Mouse (Mus musculus) CD4-positive, CD25-positive, alpha-beta regulatory T cell, adult 4 months (primary cell): Measurements from ENCODE around the gene Gm9376. TPM values are rescaled to one million over a fixed set of nuclear protein-coding genes. Genes with fewer than 3 reads are reported as not detected.

ENCODE experiments used
- ATAC-seq: one replicate; pipeline ENCODE4 v1.8.0; 2017
- polyA plus RNA-seq, 2 experiments: library from polyadenylated mRNA; unstranded; fragments of 100-300 nt; shearing (Covaris generic); gene quantifications; one replicate each; pipeline ENCODE4 v1.2.1; 2017

The Gm9376 gene
- polyA plus RNA-seq, result not detected

DNA sequence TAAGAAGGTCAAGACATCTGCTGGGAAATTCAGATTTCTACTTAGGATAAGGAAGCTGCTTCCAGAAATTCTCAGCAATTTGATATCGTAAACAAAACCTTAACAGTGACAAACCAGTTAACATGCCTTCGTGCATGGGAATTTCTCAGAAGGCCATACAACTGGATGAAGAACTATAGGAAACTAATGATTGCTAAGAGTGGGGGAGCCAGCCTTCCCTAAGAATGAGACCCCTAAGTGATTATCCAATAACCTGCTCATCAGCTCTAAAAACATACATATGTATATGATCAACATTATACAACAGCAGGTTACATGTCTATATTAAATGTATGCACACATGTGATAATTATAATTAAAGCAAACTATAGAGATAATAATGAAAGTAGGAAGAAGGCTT lies at the start of gene Gm9376:
Gm9376 (plus strand) TSS at position 301 of the 400 bp plus-strand sequence.
- no peak for ATAC-seq

DNA sequence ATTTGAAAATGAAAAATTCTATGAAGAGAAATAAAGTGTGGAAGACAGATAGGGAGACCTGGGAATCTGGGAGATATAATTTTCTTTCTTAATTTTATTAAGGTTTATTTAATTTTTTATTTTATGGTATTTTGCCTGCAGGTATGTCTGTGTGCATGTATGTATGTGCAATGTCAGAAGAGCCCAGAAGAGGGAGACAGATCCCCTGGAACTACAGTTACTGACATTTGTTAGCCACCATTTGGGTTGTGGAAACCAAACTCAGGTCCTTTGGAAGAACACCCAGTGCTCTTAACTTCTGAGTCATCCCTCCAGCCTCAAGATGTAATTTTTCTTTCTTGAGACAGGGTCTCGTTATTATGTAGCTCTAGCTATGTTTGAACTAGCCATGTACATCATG lies 45.9 kb upstream of the Gm9376 start:
- ATAC-seq, result no peak

DNA sequence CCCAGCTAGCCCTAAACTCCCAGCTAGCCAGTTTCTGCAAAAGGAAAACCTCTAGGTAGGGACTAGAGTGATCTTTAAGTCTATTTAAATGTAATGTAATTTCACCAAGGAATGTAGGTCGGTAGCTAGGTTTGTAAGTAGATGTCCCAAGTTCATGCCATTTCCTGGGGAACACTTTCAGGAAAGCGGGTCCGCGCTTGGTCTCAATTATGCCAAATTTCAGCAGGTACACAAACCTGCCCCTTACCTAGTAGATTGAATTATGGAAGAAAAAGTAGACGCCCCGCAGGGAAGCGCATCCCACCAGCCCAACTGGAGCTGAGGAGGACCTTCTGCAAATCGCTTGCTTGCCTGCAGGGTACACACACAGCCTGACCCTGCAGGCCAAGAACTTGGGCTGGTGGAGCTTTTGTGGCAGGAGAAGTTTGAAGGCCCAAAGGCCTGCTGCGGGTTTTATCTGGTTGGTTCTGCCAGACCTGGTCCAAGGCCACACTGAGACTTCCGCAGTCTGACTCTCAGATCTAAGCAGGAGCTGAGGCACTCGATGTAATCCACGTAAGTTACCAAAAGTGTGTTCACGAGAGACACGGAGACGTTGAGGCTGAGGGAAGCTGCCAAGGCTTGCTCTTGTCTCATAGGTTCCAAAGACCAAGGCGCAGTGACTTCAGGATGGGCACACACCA lies 41.6 kb upstream of the Gm9376 start:
- no peak for ATAC-seq

DNA sequence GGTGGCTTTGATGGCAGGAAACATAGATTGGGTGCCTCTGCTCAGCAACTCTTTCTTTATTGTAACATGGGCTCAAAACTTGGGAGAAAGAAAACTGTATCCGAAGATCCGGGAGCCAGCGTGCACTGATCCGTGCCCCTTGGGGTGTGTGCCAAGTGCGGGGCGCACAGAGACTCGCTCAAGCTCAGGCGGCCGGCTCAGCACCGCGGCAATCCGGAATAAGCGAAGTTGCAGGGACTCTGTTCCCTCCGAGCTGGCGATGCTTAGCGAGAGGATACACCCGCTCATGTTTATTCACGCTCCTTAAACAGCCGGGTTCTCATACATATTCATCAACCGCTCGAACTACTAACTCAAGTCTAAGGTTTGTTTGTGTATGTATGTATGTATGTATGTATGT lies 40.8 kb upstream of the Gm9376 start:
- no peak for ATAC-seq

DNA sequence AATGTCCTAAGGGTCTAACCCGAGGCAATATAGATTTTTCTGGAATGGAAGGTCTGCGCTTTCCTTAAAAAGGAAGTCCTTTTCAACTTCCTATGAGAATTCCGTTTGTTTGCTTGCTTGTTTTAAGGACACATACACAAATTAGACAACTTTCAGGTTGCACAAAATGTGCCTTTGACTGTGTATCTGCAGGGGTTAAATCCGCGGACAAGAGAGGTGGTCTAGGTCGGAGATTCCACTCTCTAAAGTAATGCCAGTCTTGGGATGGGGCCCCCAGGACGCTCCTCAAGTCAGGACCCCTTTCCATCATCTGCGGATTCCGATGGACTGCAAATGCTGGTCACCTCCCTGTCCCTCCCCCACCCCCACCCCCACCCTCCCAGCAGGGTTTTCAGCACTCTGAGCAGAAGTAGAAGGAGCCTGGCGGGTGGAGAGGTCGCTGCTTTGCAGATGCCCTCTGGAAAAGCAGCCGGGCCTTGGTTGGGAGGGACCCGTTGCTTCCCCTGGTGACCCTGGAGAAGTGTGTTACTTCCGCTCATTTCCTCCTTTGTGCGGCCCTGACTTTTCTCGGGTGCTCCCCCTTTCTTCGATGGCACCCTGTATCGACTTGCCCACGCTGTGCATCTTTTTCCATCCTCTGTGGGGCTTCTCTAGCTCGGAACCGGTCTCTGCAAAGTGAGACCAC lies 40.1 kb upstream of the Gm9376 start:
- ATAC-seq, result no peak

DNA sequence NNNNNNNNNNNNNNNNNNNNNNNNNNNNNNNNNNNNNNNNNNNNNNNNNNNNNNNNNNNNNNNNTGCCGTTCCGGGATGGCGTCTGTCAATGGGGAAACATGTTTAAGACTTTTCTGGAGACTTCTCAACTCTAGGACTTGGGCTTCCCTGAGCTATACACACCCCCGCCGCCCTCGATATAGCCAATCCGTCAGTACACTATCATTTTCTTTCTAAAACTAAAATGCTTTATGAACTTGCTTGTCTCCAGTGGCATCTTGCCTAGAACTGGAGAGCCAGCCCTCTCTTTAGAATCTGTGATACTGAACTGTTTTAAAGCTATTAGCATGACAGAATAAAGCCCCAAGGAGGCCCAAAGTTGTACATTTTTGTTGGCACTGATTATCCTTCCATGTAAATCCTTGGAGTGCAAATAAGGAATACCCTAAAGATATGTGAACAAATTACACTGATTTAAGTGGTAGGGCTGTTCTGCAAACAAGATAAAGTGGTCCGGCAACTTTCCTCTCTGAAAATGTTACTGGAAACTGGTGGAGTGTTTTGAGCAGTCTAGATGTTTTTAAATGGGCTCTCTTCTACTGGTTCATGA lies 34.3 kb upstream of the Gm9376 start:
- no peak for ATAC-seq

DNA sequence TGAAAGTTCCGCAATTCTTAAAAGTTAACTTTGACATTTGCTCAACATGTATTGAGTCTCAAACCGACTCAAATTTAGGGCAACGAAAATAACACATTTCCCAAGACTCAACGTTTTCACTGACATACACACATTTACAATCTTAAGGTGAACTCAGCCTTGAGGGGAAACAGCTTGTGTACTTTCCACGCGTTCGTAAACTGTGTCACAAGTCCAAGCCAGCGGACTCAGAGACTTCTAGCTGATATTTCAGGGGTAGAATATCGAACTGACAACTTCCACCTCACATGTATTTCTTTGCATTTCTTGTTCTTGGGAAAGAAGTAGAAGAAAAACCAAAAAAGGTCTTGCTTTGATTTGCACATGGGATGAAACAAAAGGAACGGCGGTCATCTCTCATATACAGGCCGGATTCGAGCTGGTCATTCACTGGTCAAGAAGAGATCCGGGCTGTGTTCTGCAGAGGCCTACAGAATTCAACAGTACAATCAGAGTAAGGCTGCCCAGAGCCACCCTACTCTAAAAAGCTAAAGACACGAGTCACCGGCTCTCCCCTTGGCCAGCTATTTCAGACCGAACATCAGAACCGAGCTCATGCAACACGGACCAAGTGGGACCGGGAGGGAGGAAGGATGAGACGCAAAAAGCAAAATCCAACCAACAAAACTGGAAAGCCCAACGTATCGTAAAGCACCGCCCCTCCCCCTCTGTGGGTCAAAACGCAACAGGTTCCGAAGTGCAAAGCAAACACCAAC lies 32.8 kb upstream of the Gm9376 start:
- ATAC-seq, result no peak

DNA sequence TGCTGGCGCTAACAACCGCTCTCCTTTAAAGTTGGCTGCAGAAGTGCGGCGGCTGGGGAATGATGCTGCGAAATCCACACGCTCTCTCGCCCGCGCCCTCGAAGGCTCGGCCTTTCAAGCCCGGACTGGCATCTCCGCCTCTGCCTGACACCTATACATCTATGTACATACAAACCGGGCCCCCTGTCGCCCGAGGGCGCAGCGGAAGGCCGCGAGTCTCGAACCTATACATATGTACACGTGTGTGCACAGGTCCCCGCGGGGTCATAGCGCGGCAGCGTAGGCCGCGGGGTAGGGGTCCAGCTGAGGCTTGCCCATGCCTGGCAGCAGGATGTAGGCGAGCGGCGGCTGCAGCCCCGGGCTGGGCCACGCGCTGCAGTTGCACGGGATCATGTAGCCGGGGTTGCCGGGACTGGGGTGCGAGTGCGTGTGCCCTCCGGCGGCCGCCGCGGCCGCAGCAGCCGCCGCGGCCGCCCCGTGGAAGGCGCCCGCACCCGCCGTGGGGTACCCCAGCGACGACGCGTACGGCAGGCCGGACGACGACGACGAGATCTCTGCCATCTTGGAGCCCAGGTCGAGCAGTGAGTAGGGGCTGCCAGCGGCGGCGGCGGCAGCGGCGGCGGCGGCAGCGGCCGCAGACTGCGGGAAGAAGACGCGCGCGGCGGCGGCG lies 32.1 kb upstream of the Gm9376 start:
- no peak for ATAC-seq

DNA sequence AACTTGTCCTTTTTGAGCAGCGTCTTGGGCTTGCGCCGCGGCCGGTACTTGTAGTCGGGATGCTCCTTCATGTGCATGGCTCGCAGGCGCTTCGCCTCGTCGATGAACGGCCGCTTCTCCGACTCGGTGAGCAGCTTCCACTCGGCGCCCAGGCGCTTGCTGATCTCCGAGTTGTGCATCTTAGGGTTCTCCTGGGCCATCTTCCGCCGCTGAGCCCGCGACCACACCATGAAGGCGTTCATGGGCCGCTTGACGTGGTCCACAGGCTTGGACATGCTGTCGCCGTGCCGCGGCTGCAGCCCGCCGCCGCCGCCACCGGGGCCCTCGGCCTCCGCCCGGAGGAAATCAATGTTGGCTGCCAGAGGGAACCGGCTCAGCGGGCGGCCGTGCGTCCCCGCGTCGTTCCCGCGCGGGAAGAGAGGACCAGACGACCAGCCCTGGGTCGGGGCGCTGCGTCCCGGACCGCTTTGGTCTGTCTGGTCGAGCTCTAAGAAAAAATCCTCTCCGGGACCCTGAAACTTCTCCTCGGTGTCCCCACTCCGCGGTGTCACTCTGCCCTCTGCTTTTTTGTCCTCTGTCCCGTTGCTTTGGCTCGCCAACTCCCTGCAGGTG lies 31.3 kb upstream of the Gm9376 start:
- no peak for ATAC-seq

DNA sequence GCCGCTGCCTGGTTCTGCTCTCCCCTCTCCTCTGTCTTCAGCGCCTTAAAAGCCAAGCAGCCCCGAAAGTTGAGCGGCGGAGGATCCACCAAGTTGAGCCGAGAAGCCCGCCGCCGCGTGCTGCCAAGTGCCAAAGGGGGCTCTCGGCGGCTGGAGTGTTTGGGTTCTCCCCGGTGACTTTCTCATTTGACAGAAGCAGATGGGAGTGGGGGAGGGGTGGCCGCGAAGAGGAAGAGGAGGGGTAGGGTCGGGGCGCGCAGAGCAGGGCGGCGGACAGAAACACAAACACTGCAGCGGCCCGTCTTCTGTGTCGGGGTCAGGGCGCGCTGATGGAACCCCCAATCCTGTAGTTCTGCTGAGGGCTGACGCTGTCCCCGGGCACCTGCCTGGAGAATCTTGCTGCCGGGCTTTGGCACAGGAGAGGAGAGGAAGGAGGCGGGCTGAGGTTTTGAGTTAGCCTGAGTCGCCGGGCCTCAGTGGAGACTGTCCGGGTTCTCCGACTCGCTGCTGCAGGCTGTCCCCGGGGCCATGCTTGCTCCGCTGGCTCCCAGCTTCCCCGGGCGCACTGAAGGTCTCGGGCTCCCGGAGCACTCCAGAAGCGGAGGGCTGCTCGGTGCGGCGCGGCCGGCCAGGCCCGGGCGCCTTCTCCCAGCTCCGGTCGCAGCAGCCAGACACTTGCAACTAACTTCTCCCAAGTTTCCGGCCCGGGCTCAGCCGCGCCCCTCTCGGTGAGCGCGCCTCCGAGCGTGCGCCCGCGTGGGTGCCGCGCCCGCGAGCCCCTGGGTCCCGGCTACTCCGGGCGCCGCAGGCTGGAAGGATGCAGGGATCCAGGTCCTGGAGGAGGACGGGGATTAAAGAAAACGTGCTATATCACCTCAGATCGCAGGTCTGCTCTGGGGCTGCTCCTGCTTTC lies 30.5 kb upstream of the Gm9376 start:
- ATAC-seq, result peak; percentile 28

DNA sequence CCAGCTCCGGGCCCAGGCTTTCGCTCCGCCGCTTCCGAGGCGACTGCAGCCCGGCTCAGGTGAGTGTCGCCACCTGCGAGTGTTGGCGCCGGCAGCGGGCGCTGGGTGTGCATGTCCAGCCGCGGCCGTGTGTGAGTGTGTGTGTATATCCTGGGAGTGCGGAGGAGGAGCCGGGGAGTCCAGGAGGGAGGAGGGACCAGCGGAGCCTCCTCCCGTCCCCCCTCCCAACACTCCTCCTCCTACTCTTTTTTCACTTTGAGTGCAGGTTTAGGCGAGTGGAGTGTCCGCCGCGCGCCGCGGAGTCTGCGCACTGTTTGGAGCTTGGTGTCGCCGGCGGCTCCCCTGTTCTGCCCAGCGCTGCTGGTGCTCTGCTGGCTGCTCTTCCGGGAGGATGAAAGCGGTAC lies 29.9 kb upstream of the Gm9376 start, which contains the start of gene Sox21:
Sox21 (minus strand) TSS at position 145 of the 404 bp plus-strand sequence.
- ATAC-seq, result peak; percentile 27

DNA sequence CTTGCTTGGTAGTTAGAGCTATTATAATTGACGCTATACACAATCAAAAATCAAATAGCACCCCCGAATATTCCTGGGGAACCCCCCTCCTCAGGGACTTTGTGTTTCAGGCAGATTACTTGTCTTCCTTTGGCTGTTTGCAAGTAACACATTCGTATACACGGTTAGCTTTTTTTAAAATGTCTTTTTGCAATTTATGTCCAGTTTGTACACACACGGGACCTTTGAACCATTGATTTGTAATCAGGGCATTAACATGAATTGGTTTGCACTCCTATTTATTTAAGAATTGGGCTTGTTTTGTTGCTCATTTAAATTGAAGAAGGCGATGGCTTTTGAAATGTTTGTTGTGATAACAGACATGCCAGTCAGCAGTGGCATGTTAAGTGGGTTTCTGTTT lies 29.0 kb upstream of the Gm9376 start:
- no peak for ATAC-seq

DNA sequence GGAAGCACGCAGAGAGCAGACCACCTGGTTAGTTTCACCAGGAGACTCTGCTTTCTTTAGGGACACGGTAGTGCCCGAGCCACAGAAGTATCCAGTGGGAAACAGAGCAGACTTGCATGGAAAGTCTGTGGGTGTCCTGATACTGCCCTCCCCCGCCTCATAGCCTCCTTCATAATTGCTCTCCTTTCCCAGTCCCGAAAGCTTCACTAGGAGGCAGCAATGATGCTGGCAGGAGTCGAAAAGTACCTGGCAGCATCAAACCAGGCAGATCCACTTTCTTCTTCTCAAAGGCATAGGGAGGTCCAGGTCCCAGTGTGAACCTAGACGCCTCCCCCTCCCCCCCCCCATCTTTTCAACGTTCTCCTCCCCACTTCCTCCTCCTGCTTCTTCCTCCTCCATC lies 27.4 kb upstream of the Gm9376 start:
- no peak for ATAC-seq

DNA sequence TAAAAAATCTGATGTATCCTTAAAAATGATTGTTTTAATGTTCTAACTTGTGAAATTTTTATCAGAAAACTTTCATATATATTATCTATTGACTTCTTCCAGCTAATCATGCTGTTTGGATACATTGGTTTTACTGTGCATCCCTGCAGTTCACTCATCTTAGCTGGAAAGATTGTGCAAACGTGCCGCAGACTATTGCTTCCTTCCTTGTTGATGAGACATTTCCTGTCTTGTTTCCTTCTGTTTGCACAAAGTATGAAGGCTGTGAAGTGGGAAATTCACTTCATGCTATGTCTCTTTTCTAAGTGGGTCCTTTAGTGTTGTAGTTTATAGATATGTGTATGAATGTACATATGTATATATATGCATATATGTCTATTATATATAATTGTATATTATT lies 25.3 kb upstream of the Gm9376 start:
- ATAC-seq, result no peak

DNA sequence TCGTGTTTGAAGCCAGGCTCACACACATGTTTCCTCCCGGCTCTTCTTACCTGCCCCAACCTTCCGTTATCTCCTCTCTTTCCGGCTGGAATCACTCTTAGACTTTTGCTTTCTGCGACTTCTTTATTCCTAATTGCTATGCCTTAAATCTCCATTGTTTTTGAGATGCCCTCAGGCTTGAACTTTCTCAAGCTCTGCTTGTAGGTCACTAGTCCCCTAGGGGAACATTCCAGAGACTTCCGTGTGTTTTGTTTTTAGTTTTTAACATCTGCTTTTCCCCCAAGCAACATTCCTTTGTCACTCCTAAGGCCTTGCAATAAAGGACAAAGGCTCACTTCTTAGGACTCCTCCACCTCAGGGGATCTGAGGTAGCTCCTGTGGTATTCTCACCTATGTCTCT lies 13.4 kb upstream of the Gm9376 start:
- no peak for ATAC-seq

DNA sequence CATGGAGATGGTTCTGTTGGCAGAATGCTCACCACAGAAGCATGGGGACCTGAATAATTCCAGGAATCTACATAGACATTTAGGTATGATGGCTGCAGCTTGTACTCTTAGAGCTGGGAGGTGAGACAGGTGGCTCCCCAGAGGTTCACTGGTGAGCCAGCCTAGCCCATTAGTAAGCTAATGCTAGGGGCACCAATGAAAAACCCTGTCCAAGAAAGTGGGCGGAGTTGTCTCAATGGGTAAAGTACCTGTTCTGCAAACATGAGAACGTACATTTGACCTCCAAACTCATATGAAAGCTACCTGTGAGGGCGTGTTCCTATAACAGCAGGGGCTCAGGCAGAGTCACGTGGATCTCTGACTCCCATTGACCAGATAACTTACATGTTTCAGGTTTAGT lies 2.1 kb downstream of the Gm9376 start:
- ATAC-seq, result no peak

DNA sequence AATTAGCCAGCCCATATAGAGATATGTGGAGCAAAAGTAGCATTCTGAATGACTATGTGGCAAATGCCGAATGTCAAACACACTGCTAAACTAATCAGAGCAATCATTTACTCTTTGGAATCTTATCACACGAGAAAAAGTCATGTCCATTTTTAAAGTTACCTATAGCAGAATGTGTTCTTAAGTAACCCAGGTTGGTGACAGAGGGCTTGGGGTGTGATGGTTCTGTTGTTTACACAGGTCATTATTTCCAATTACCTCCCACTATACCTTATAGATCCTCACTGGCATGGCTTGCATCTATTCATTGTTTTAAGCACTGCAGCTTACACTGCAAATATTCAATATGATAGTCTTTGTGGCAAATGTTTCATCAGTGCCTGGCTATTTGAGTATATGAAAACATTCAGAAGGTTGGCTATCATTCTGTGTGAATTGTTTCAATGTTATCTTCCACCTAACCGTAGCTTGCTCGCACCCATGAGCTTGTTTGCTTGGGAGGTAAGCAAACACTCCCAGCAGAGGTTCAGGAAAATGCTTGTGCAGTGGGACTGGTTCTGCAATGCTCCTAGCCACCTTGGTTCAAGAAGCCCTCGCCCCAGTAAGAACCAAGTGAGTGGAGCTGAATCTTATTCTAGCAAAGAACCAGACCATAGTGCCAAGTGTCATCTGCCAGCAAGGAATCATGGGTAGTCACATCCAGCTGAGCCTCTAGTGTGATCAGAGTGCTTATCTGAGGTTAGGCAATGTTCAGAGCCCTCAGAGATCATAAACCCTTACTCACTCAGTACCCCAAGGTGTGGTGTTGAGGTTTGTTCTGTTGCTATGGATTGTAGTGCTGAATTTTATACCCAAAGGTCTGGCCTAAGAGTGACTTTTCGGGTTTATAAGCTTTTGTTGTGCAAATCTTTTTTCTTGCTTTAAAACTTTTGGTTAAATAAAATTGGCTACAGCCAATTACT lies 6.1 kb downstream of the Gm9376 start:
- ATAC-seq, result no peak

DNA sequence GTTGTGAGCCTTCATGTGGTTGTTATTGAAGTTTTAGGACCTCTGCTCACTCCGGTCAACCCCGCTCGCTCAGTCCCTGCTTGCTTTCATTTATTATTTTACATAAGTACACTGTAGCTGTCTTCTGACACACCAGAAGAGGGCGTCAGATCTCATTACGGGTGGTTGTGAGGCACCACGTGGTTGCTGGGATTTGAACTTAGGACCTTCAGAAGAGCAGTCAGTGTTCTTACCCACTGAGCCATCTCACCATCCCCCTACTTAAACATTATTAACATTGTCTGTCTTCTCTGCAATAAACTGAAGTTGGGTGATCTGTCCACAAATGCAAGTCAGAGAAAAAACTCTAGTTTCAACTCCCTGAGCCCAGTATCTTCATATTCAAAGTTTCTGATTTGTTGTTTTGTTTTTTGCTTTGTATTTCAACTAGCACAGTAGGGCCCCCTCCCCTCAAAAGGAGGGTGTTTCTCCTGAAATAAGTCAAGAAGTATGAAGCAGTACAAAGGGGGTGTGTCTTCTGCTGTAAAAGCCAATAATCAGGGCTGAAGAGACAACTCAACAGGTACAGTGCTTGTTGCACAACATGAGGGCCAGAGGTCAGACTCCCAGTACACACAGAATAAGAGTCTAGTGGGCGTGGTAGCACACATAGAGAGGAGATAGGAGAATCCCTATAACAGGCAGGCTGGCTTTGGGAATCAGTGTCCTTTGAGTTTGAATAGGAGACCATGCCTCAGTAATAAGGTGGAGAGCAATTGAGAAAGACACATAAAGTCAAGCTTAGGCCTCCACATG lies 11.1 kb downstream of the Gm9376 start:
- no peak for ATAC-seq

DNA sequence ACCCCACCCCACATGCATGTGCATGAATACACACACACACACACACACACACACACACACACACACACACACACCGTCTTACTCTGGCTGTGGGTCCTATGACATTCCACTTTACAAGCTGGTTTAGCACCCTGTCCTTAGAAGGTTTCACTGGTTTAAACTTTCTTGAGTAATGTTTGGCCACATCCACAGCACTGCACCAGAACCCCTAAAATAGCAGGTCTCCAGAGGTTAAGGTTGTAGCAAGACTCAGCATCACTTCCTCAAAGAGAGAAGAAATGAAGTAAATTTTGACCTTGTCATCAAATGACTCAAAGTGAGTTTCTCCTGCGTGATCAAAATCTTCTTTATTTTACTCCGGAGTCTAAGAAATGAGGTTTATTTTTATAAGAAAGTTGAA lies 15.5 kb downstream of the Gm9376 start:
- ATAC-seq, result no peak
